Mouse (Mus musculus): ENCODE results near the gene 1700001J03Rik. TPM values are rescaled to one million over a fixed set of nuclear protein-coding genes. Genes with fewer than 3 reads are reported as not detected.
"Not testable (repeated sequence)": the region's sequence is repeated elsewhere in the genome, so short reads cannot be mapped to it uniquely, and the experiment has no call there.

The 1700001J03Rik gene
- polyA plus RNA-seq, 1 experiment from 2014 or later, result not detected

- H3K4me3 ChIP-seq (replicated peaks); H3K27me3 ChIP-seq (replicated peaks); H3K9me3 ChIP-seq (replicated peaks); H3K4me1 ChIP-seq; H3K9ac ChIP-seq (replicated peaks); H3K27ac ChIP-seq (replicated peaks); ATAC-seq (ENCODE audit: low FRiP score); H3K36me3 ChIP-seq; H3K4me2 ChIP-seq: not testable (repeated sequence)
- WGBS, result 32% methylated on average over 5 of the region's 5 CpGs
Measured at GRCm38 (mm10) chr5:146187441-146187840, 2.3 kb upstream of the 1700001J03Rik start.

- not testable (repeated sequence) for H3K9ac ChIP-seq (replicated peaks); H3K36me3 ChIP-seq; H3K4me3 ChIP-seq (replicated peaks); H3K27ac ChIP-seq (replicated peaks); H3K4me2 ChIP-seq; H3K9me3 ChIP-seq (replicated peaks); H3K4me1 ChIP-seq; H3K27me3 ChIP-seq (replicated peaks); ATAC-seq (ENCODE audit: low FRiP score)
- WGBS, result 67% methylated on average over 4 of the region's 4 CpGs
Measured at GRCm38 (mm10) chr5:146172744-146173143, 12.4 kb downstream of the 1700001J03Rik start.

DNA sequence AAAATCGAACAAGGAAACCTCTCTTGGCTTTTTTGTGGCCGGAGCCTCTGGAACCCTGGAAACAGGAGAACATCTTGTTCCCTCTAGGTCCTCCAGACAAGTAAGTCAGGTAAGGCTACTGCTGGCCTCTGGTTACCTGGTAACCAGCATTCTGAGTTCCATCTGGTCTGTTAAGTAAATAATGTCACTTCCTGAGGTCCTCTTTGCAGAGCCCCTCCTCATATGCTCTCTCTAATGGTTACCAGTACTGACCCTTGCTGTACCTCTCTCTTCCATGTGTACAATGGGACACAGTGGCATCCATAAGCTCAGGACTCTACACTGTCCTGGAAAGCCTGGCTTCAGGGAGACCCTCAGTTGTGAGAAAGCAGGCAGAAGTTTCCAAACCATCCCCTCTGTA lies 14.5 kb downstream of the 1700001J03Rik start, which contains the start of gene Gm6309:
Gene Gm6309 (minus strand): TSS at position 101 of the 400 bp plus-strand sequence.
- 86% methylated on average over 2 of the region's 2 CpGs for WGBS
- H3K9me3 ChIP-seq (replicated peaks); H3K4me3 ChIP-seq (replicated peaks); H3K27ac ChIP-seq (replicated peaks); H3K27me3 ChIP-seq (replicated peaks); H3K9ac ChIP-seq (replicated peaks); ATAC-seq (ENCODE audit: low FRiP score); H3K36me3 ChIP-seq; H3K4me2 ChIP-seq; H3K4me1 ChIP-seq: not testable (repeated sequence)

GRCm38 (mm10) chr5:146160439-146160838 lies 24.7 kb downstream of the 1700001J03Rik start, which contains the start of gene Gm5565:
Gm5565 (minus strand) TSS chr5:146160539.
- not testable (repeated sequence) for H3K36me3 ChIP-seq; ATAC-seq (ENCODE audit: low FRiP score); H3K9me3 ChIP-seq (replicated peaks); H3K9ac ChIP-seq (replicated peaks); H3K27ac ChIP-seq (replicated peaks); H3K4me3 ChIP-seq (replicated peaks); H3K4me1 ChIP-seq; H3K27me3 ChIP-seq (replicated peaks); H3K4me2 ChIP-seq
- 97% methylated on average over 3 of the region's 3 CpGs for WGBS

- not testable (repeated sequence) for H3K4me2 ChIP-seq; H3K4me1 ChIP-seq; H3K36me3 ChIP-seq; H3K27me3 ChIP-seq (replicated peaks); H3K27ac ChIP-seq (replicated peaks); ATAC-seq (ENCODE audit: low FRiP score); H3K9me3 ChIP-seq (replicated peaks); H3K4me3 ChIP-seq (replicated peaks); H3K9ac ChIP-seq (replicated peaks)
- WGBS, result 98% methylated on average over 4 of the region's 4 CpGs
Measured at GRCm38 (mm10) chr5:146158326-146158725, 26.8 kb downstream of the 1700001J03Rik start.

GRCm38 (mm10) chr5:146150454-146150853 lies 34.6 kb downstream of the 1700001J03Rik start:
- no peak overlapping the region for H3K9ac ChIP-seq (replicated peaks)
- 73% methylated on average over 3 of the region's 3 CpGs for WGBS
- no peak for ATAC-seq (ENCODE audit: low FRiP score)

GRCm38 (mm10) chr5:146147903-146148302 lies 37.2 kb downstream of the 1700001J03Rik start:
- H3K4me1 ChIP-seq, result no peaks in the 10 kb centered on the region
- no peak overlapping the region for H3K9ac ChIP-seq (replicated peaks)
- no peaks in the 10 kb centered on the region for H3K27me3 ChIP-seq (replicated peaks)
- H3K36me3 ChIP-seq, result no peaks in the 10 kb centered on the region
- H3K27ac ChIP-seq (replicated peaks), result no peak overlapping the region
- ATAC-seq (ENCODE audit: low FRiP score), result no peak
- H3K4me2 ChIP-seq, result no peak overlapping the region
- WGBS, result 46% methylated on average over 2 of the region's 2 CpGs
- H3K4me3 ChIP-seq (replicated peaks), result no peak overlapping the region
- H3K9me3 ChIP-seq (replicated peaks), result no peaks in the 10 kb centered on the region

More at GRCm38 (mm10) chr5:146150454-146150853, 34.6 kb downstream of the 1700001J03Rik start:
- Histone ChIP-seq H3K4me3 (replicated peaks) (no peak overlapping the region), H3K36me3 (no peaks in the 10 kb centered on the region), H3K27me3 (replicated peaks) (no peaks in the 10 kb centered on the region), H3K9me3 (replicated peaks) (no peaks in the 10 kb centered on the region), H3K27ac (replicated peaks) (no peak overlapping the region), H3K4me2 (no peak overlapping the region), H3K4me1 (no peaks in the 10 kb centered on the region)

Other genes with a start within 250 kb of the 1700001J03Rik start
- gene Cyp3a25, start 175.7 kb downstream of the 1700001J03Rik start, polyA plus RNA-seq (2015; fragmentation: Nextera tagmentation; extraction: Ambion mirVana), result not detected in 2 replicates
- gene Cyp3a59, start 106.0 kb downstream of the 1700001J03Rik start, polyA plus RNA-seq (2015; fragmentation: Nextera tagmentation; extraction: Ambion mirVana), result not detected in 2 replicates
- not detected in 2 replicates for gene Gm5565, start 24.8 kb downstream of the 1700001J03Rik start, polyA plus RNA-seq (2015; fragmentation: Nextera tagmentation; extraction: Ambion mirVana)
- gene Gm6309, start 14.6 kb downstream of the 1700001J03Rik start, polyA plus RNA-seq (2015; fragmentation: Nextera tagmentation; extraction: Ambion mirVana), result not detected in 2 replicates
- gene Rnf6, start 36.3 kb upstream of the 1700001J03Rik start, polyA plus RNA-seq (2015; fragmentation: Nextera tagmentation; extraction: Ambion mirVana), result 29.2 and 38.0 TPM in 2 replicates
- gene Cdk8, start 45.9 kb upstream of the 1700001J03Rik start, polyA plus RNA-seq (2015; fragmentation: Nextera tagmentation; extraction: Ambion mirVana), result 17.8 and 18.1 TPM in 2 replicates
- gene Wasf3, start 199.7 kb upstream of the 1700001J03Rik start, polyA plus RNA-seq (2015; fragmentation: Nextera tagmentation; extraction: Ambion mirVana), result 19.4 and 22.2 TPM in 2 replicates